Mouse (Mus musculus) brain, embryonic 14.5 days (tissue): ENCODE measurements around the gene Alkbh1.

Experiments
- CTCF ChIP-seq: fragments of 200-500 bp; IDR thresholded peaks from 2 replicates; pipeline ENCODE4 v1.5.1; 2012; ENCODE audit warnings: inconsistent platforms, mild to moderate bottlenecking, moderate library complexity, borderline replicate concordance; ENCODE audit not compliant: insufficient read depth, insufficient read length; ENCODE audit errors: extremely low read depth
- POLR2A ChIP-seq: fragments of 200-500 bp; IDR thresholded peaks from 2 replicates; pipeline ENCODE4 v1.6.1; 2012; ENCODE audit warnings: mild to moderate bottlenecking, inconsistent platforms, borderline replicate concordance; ENCODE audit not compliant: poor library complexity, insufficient read depth, insufficient read length, severe bottlenecking; ENCODE audit errors: extremely low read depth

GRCm38 (mm10) chr12:87428885-87429284, 14.9 kb downstream of the Alkbh1 start:
- TF ChIP-seq CTCF (no peak), POLR2A (no peak)
